Mouse (Mus musculus) bone marrow, adult 2 months (tissue): ENCODE results near the gene Cenpm. TPM values are rescaled to one million over a fixed set of nuclear protein-coding genes. Genes with fewer than 3 reads are reported as not detected.

Experiments
- H3K27ac ChIP-seq: fragments of 200-500 bp; 2 replicates; pipeline ENCODE4 v1.5.1; 2012; ENCODE audit warnings: low read depth, mild to moderate bottlenecking, control low read depth, inconsistent platforms, low read length; ENCODE audit not compliant: control insufficient read depth, poor library complexity, insufficient read depth
- H3K4me1 ChIP-seq: fragments of 200-500 bp; 2 replicates; pipeline ENCODE4 v1.6.1; 2011; ENCODE audit warnings: low read length; ENCODE audit not compliant: control insufficient read depth, insufficient read depth
- H3K4me3 ChIP-seq: fragments of 200-500 bp; replicated peaks from 2 replicates; pipeline ENCODE3; 2011; ENCODE audit warnings: mild to moderate bottlenecking, low read depth, low read length, control low read depth; ENCODE audit not compliant: control insufficient read depth
- CTCF ChIP-seq: fragments of 200-500 bp; IDR thresholded peaks from 2 replicates; pipeline ENCODE4 v1.5.1; 2011; ENCODE audit warnings: low read length, control low read depth; ENCODE audit not compliant: control insufficient read depth, insufficient read depth
- POLR2A ChIP-seq: fragments of 200-500 bp; IDR thresholded peaks from 2 replicates; pipeline ENCODE4 v1.6.1; 2011; ENCODE audit warnings: low read depth, mild to moderate bottlenecking, control low read depth, low read length, borderline replicate concordance; ENCODE audit not compliant: control insufficient read depth
- WGBS: fragments of 180-500 bp; shearing (Covaris S2); methylation state at CpG from one replicate; pipeline ENCODE4 v1.1.7; 2018; 5-methylcytosine and 5-hydroxymethylcytosine counted together
- polyA plus RNA-seq: library from polyadenylated mRNA; stranded (reverse); fragments of >200 nt; gene quantifications from 2 replicates; pipeline ENCODE4 v1.2.4, GENCODE M21; 2011; ENCODE audit warnings: low replicate concordance; ENCODE audit not compliant: missing spikeins, insufficient read depth, insufficient read length

Cenpm gene
- polyA plus RNA-seq, 1 experiment: 21.2 TPM

GRCm38 (mm10) chr15:82216142-82216827, 28.3 kb downstream of the Cenpm start:
- Histone ChIP-seq H3K27ac (no peak overlapping the region), H3K4me3 (no peak overlapping the region), H3K4me1 (peaks cover 5% of the 10 kb centered on the region)
- TF ChIP-seq CTCF (no peak), POLR2A (no peak)
- 68% methylated on average over 20 of the region's 20 CpGs for WGBS

GRCm38 (mm10) chr15:82215332-82216046, 29.1 kb downstream of the Cenpm start:
- Histone ChIP-seq H3K4me3 (no peak overlapping the region), H3K27ac (no peak overlapping the region), H3K4me1 (peaks cover 2% of the 10 kb centered on the region; the same call in 1 of the 2 replicates)
- WGBS: 75% methylated on average over 11 of the region's 11 CpGs
- no peak for TF ChIP-seq POLR2A
- no peak for TF ChIP-seq CTCF

GRCm38 (mm10) chr15:82213222-82213621, 31.3 kb downstream of the Cenpm start:
- H3K4me1 ChIP-seq: no peaks in the 10 kb centered on the region
- no peak overlapping the region for H3K4me3 ChIP-seq
- TF ChIP-seq POLR2A (no peak), CTCF (no peak)
- H3K27ac ChIP-seq: no peak overlapping the region
- 84% methylated on average over 4 of the region's 4 CpGs for WGBS

GRCm38 (mm10) chr15:82212752-82213063, 31.8 kb downstream of the Cenpm start, which contains the start of gene Shisa8:
Gene Shisa8 (minus strand): TSS chr15:82212815.
- Histone ChIP-seq H3K27ac (no peak within 1 kb of the TSS), H3K4me1 (no peaks in the 10 kb centered on the region), H3K4me3 (no peak within 1 kb of the TSS)
- TF ChIP-seq POLR2A (no peak), CTCF (no peak)
- under 1% methylated on average over 33 of the region's 34 CpGs for WGBS

- Histone ChIP-seq H3K27ac (no peak overlapping the region), H3K4me1 (no peaks in the 10 kb centered on the region), H3K4me3 (no peak overlapping the region)
- WGBS: under 1% methylated on average over 112 of the region's 112 CpGs
- TF ChIP-seq CTCF (no peak), POLR2A (no peak)
These were observed 32.4 kb downstream of the Cenpm start for GRCm38 (mm10) chr15:82211911-82212751.

GRCm38 (mm10) chr15:82211281-82211680, 33.3 kb downstream of the Cenpm start:
- H3K27ac ChIP-seq: no peak overlapping the region
- no peak overlapping the region for H3K4me3 ChIP-seq
- H3K4me1 ChIP-seq: no peaks in the 10 kb centered on the region
- TF ChIP-seq POLR2A (no peak), CTCF (no peak)
- 4% methylated on average over 11 of the region's 11 CpGs for WGBS

GRCm38 (mm10) chr15:82210801-82211200, 33.7 kb downstream of the Cenpm start:
- no peak overlapping the region for H3K4me3 ChIP-seq
- no peaks in the 10 kb centered on the region; the same call in 1 of the 2 replicates for H3K4me1 ChIP-seq
- TF ChIP-seq CTCF (no peak), POLR2A (no peak)
- WGBS: 57% methylated on average over 1 of the region's 1 CpGs
- no peak overlapping the region for H3K27ac ChIP-seq

- no peak overlapping the region for H3K4me3 ChIP-seq
- no peak for TF ChIP-seq POLR2A
- no peak for TF ChIP-seq CTCF
- H3K4me1 ChIP-seq: no peaks in the 10 kb centered on the region; the same call in 1 of the 2 replicates
- H3K27ac ChIP-seq: no peak overlapping the region
- 87% methylated on average over 13 of the region's 13 CpGs for WGBS
These were observed 35.1 kb downstream of the Cenpm start for GRCm38 (mm10) chr15:82209295-82210050.
